Mouse (Mus musculus): ENCODE measurements at regions not wholly inside any gene's neighbourhood (a gene's known extent, or its start where the extent isn't known, plus 50 kb on each side); places are given as distances from the start of the nearest gene placed in this dataset.

DNA sequence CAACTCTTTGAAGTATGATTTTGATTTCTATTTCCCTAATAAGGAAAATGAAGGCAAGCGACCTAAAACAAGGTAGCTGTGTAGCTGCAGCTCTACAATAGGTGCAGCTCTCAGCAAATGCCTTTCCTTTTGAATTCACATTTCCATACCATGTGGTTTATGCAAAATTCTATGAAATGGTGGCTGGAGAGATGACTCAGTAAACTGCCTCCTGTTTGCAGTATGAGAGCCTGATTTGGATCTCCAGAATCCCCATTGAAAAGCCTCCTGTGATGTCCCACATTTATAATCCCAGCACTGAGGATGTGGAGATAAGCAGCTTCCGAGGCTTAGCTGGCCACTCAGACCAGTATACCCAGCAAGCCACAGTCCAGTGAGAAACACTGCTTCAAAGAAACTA, 59.6 kb downstream of the Npy1r start:
- DNase-seq = no peak

DNA sequence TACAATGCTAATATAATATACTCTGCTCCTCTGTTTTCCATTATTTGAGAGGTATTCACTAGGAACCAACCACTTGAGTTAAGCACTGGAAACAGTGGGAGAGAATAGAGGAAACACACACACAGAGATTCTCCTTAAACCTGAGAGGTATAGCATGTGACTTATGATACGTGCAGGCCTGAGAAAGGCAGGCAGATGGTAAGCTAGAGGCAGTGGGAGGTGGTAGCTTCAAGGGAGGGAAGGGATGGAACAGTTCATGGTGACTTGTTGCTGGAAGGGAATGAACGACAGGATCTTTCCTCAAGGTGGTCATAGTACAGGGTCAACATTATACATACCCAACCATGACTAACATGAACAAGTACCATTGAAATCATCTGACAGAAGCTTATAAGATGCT, 60.8 kb downstream of the Npy1r start:
- no peak for DNase-seq

DNA sequence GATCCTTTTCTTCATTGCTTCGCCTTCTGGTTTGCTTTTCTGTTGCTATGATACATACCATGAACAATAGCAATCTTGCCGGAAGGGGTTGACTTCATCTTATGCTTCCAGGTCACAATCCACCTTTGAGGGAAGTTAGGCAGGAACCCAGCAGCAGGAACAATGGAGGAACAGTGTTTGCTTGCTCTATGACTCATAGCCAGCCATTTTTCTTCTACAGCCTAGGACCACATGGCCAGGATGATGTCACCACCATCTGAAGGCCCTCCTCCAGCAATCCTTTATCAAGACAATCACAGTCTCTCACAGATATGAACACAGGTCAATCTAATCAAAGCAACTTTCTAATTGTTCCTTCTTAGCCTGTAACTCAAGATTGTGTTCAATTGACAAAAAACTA, 61.5 kb downstream of the Npy1r start:
- DNase-seq = no peak

DNA sequence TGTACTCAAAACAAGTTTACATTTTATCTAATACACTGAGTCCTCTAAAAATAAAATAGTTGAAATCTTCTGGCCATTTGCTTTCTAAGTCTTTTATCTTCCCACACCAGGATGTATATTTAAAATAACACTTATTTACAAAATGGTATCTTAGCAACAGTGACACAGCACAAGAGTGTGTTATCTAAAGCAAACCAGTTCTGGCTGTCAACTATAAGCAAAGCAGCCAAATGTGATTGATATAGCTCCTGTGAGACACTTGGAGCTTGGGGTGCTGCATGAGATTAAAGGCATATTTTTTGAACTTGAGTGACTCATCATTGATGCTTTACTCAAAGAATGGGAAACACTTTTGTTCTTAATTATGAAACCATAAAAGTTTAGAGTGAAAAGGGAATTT, 62.7 kb downstream of the Npy1r start:
- DNase-seq = no peak

DNA sequence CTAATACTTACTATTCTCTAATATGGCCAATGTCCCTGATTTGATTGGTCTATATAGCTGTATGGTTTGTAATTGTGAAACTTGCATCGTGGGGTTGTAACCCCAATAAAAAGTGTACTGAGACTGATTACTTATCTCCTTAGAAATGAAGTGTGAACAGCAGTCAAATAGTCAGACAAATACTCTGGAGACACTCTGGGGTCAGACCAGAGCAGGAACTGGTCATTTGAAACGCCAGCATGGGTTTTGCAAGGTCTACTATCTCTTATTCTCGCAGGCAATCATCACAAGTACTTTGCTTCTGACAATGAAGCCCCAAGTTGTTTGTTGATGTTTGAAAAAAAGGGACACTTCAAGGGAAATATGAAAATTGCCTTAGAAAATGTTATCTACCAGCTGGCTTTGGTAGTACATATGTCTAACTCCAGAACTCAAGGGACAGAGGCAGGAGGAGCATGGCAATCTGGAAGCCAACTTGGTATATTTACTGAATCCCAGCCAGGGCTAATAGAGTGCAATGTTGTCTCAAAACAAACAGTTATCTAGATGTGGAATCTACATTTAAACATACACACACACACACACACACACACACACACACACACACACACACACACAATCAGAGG, 64.1 kb downstream of the Npy1r start:
- DNase-seq = no peak

DNA sequence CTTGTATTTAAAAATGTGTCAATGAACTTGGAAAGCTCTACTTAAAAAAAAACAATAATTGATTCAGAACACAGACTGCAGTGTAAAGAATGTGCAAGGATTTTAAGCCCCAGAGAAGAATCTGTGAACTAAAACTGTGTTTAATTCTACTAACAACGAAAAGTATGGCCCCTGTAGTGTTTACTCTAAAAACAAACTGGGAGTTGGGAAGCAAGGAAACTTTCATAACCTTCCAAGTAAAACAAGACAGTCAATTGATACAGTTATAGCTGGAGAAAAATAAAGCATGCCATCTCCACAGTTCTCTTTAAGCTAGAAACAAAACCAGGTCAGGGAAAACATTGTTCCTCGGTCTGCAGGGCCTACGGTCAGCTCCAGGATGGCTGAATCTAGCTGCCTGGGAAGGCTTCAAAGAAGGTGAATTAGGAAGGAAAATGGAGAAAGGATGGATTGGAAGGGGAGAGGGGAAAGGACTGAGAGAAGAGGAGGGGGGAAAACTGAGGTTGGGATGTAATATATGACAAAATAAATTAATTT, 68.1 kb downstream of the Npy1r start:
- DNase-seq = no peak

GRCm38 (mm10) chr8:66768379-66768969, 71.5 kb downstream of the Npy1r start:
- no peak for DNase-seq

DNA sequence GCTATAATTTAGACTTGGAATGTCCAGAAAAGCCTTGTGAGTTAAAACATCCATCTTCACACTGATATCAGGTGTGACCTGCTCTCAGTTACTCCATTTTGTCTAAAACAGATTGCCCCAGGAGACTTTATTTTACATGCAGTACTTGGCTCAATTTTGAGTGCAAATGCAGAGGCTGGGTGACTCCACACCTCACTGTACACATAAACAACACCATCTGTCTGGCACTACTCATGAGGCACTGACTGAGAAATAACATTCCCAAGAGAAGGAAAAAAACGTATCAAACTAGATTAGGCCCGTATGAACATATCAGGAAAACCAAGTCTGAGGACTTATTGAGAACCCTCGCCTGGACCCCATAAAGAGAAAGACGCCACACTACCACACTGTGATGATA, 74.1 kb downstream of the Npy1r start:
- DNase-seq = no peak

DNA sequence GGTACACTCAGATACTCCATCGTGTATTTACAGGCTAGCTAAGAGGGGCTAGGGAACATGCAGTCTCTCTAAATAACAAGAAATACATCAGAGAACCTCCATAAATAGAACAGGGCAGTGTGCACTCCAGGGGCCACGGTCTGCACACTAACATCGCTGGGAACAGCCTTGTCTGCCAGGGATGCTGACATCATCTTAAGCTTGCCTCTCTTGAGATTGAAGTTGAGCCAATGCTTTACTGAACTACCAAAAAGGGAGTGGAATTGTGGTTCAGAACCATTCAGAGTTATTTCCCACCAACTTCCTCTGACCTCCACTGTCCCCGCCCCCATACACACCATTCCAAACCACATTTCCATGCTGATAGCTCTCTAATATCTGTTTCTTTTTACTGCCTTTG, 75.7 kb downstream of the Npy1r start:
- peak; percentile 20 to 47 for DNase-seq

GRCm38 (mm10) chr8:66777115-66777877, 80.3 kb downstream of the Npy1r start:
- DNase-seq = peak; percentile 33 to 79

DNA sequence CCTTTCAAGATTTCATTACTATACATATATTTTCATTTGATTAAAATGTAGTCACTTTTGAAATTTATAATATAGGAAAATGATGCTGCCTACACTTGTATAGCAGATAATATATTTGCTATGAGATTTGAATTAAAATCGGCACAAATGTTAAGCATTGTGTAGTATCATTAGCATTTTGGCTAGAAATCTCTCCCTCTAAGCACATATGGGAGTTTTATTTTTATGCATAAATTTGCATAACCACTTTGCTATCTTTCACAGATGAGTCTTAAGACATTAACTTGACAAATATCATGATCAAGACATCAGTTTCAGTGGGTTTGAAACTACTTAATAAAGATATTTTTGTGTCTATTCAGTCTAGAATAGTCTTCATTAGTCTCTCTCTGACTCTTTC, 80.4 kb upstream of the Naf1 start:
- DNase-seq = no peak

DNA sequence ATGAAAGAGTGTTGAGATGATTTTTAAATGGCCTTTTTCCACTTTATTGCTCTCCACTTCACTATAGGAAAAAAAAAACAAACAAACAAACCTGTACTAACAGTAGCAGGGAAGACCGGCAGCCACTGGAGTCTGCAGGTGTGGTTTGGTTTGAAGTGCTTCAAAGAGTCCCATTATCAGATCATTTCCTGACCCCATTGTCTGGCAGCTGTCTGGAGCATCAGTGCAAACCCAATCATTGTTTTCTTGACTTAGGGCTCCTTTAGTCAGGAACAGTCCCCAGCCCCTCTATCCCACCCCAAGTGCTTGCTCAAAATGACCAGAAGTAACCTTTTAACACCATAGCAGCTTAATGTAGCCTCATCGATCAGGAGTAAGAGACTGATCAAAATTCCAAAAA, 77.4 kb upstream of the Naf1 start:
- no peak for DNase-seq

DNA sequence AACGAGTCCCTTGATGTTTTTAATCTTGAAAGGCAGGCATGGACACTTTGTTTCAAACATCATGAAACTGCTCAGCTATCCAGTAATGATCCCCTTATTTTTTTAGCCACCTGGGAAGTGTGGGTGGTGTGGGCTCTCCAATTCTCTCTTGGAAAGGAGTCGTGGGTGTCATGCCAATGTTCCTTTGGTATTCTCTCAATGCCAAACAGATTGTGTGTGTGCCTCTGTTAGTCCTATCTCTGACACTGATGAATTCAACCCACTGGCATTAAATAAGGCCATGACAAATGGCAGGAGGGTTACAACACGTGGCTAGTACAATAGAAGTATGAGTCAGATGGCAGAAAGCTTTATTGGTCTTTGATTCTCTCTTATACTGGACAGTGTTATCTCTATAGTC, 74.0 kb upstream of the Naf1 start:
- no peak for DNase-seq
